In the genomic region with DNA sequence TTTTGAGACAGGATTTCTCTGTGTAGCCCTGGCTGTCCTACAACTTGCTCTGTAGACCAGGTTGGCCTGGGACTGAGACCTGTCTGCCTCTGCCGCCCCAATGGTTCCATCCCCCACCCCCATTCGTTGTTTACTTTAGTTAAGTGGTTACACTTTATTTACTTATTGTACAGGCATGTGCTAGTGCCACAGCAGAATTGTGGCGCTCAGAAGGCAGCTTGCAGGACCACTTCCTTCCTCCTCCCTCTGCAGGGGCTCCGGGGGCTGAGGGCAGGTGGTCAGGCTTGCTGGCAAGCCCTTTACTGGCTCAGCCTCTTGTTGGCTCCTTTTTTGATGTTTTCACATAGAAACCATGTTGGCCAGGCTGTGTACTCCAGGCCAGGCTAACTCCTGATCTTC, we compare ENCODE assay signal across 12 mouse cellular contexts. TPM values are rescaled to one million over a fixed set of nuclear protein-coding genes. Genes with fewer than 3 reads are reported as not detected.
DNase-seq lines count a peak whose midpoint lies in the region; ATAC-seq lines count a peak whose summit lies in the region.
"Had no signal": no experiment of that assay in that cellular context is flagged by ENCODE, and none has a peak within 500 bp of the region (broad histone marks: within the 10 kb centered on the region; RNA-seq: fewer than 3 reads in every experiment).

No protein-coding gene starts in this region.

- peaks cover 44% of the 10 kb centered on the region for H3K27me3 ChIP-seq in heart, embryonic 14.5 days (ENCODE audit: control insufficient read depth, insufficient read depth, low read length)
- H3K27me3 ChIP-seq in megakaryocyte, embryonic 14.5 days (replicated peaks) = peaks cover 56% of the 10 kb centered on the region
- peaks cover 15% of the 10 kb centered on the region for H3K27me3 ChIP-seq in intestine, embryonic 15.5 days (replicated peaks)
- H3K27me3 ChIP-seq in forebrain, embryonic 16.5 days (replicated peaks; ENCODE audit: control insufficient read depth, insufficient read depth, low read length) = peaks cover 35% of the 10 kb centered on the region

- no peak for ATAC-seq in heart, embryonic 14.5 days (ENCODE audit: insufficient number of reproducible peaks, insufficient read depth, low FRiP score, low read depth)
- no peak for ATAC-seq in megakaryocyte, adult 5-6 weeks (ENCODE audit: poor library complexity, severe bottlenecking)
- no peak for ATAC-seq in intestine, embryonic 15.5 days
- no peak for ATAC-seq in forebrain, embryonic 16.5 days

- DNase-seq in heart, postnatal 10 days = no peak
- DNase-seq in thymus, postnatal 14 days = peak; percentile 49
- DNase-seq in right cerebral cortex, postnatal 4 days = no peak
- DNase-seq: cerebellum, adult 9-10 months; kidney, adult 11 months had no signal

- H3K4me1 ChIP-seq in heart, embryonic 14.5 days (ENCODE audit: control insufficient read depth in 2 of 2, insufficient read depth in 2 of 2, low read length in 2 of 2) = peaks cover 10 to 15% of the 10 kb centered on the region in 2 experiments; a peak in 3 of 4 replicates
- H3K4me1 ChIP-seq in megakaryocyte, embryonic 14.5 days = peaks cover 54% of the 10 kb centered on the region
- H3K4me1 ChIP-seq in intestine, embryonic 15.5 days (replicated peaks) = peaks cover 23% of the 10 kb centered on the region
- H3K4me1 ChIP-seq in forebrain, embryonic 16.5 days (replicated peaks; ENCODE audit: control insufficient read depth, insufficient read depth, low read length) = peaks cover 5% of the 10 kb centered on the region; the same call in 1 of the 2 replicates

- peak overlapping the region; percentile 72 for H3K4me2 ChIP-seq in heart, embryonic 14.5 days (ENCODE audit: low read length)
- H3K4me2 ChIP-seq in intestine, embryonic 15.5 days (replicated peaks) = peak overlapping the region; percentile 83
- H3K4me2 ChIP-seq in forebrain, embryonic 16.5 days (ENCODE audit: low read length) = no peak overlapping the region
- H3K4me2 ChIP-seq: neural tube, embryonic 13.5 days had no signal

- 32% methylated on average over 4 of the region's 4 CpGs for WGBS in heart, embryonic 14.5 days
- WGBS in intestine, embryonic 15.5 days = 34% methylated on average over 4 of the region's 4 CpGs
- 43% methylated on average over 4 of the region's 4 CpGs for WGBS in forebrain, embryonic 16.5 days

- no peak overlapping the region for H3K9ac ChIP-seq in heart, embryonic 14.5 days (ENCODE audit: low read length)
- no peak overlapping the region for H3K9ac ChIP-seq in intestine, embryonic 15.5 days
- no peak overlapping the region for H3K9ac ChIP-seq in forebrain, embryonic 16.5 days (replicated peaks; ENCODE audit: low read depth, low read length)
- H3K9ac ChIP-seq: neural tube, embryonic 13.5 days had no signal

- peak overlapping the region in 1 of 2 experiments; percentile 42; a peak in 2 of 4 replicates for H3K4me3 ChIP-seq in heart, embryonic 14.5 days (ENCODE audit: control insufficient read depth in 1 of 2, insufficient read depth in 1 of 2, low read depth in 1 of 2, low read length in 2 of 2)
- peak overlapping the region; percentile 93 for H3K4me3 ChIP-seq in megakaryocyte, embryonic 14.5 days (replicated peaks)
- peak overlapping the region; percentile 44; the same call in 1 of the 2 replicates for H3K4me3 ChIP-seq in intestine, embryonic 15.5 days (replicated peaks)
- no peak overlapping the region for H3K4me3 ChIP-seq in forebrain, embryonic 16.5 days (replicated peaks; ENCODE audit: low read length)

- H3K27ac ChIP-seq in heart, embryonic 14.5 days (replicated peaks in 1 of 2; ENCODE audit: control insufficient read depth in 1 of 2, insufficient read depth in 1 of 2, low read depth in 2 of 2, low read length in 2 of 2) = no peak overlapping the region
- no peak overlapping the region for H3K27ac ChIP-seq in intestine, embryonic 15.5 days
- no peak overlapping the region for H3K27ac ChIP-seq in forebrain, embryonic 16.5 days (ENCODE audit: low read length)
- H3K27ac ChIP-seq: neural tube, embryonic 13.5 days had no signal

- intact Hi-C loops in heart, postnatal 10 days (cut with DNase I) = no loop called here

- H3K36me3 ChIP-seq in heart, embryonic 14.5 days (ENCODE audit: control insufficient read depth, insufficient read depth, low read length) = no peaks in the 10 kb centered on the region; the same call in 1 of the 2 replicates
- H3K36me3 ChIP-seq in megakaryocyte, embryonic 14.5 days (replicated peaks; ENCODE audit: low read length) = peaks cover 16% of the 10 kb centered on the region
- no peaks in the 10 kb centered on the region for H3K36me3 ChIP-seq in intestine, embryonic 15.5 days
- H3K36me3 ChIP-seq in forebrain, embryonic 16.5 days (ENCODE audit: control insufficient read depth, insufficient read depth) = no peaks in the 10 kb centered on the region
- H3K36me3 ChIP-seq: neural tube, embryonic 13.5 days had no signal

- H3K9me3 ChIP-seq in heart, embryonic 14.5 days (ENCODE audit: control insufficient read depth, low read length) = no peaks in the 10 kb centered on the region
- H3K9me3 ChIP-seq in megakaryocyte, embryonic 14.5 days = no peaks in the 10 kb centered on the region
- no peaks in the 10 kb centered on the region for H3K9me3 ChIP-seq in intestine, embryonic 15.5 days
- H3K9me3 ChIP-seq in forebrain, embryonic 16.5 days (ENCODE audit: control insufficient read depth, low read length) = no peaks in the 10 kb centered on the region
- H3K9me3 ChIP-seq: neural tube, embryonic 13.5 days had no signal

RNA-seq across cellular contexts. Expression of a gene that starts 1.4 kb away (rescaled TPM):
- polyA plus RNA-seq in heart, embryonic 14.5 days (2014; fragmentation: Nextera tagmentation; extraction: Ambion mirVana) = 13.9 and 14.4 TPM in 2 replicates
- total RNA-seq in heart, postnatal 10 days (2021) = 1 to 10 TPM; 8.9 to 9.5 TPM
- 8.8 and 10.8 TPM in 2 replicates for polyA plus RNA-seq in megakaryocyte, embryonic 14.5 days (2012; ENCODE audit: insufficient read depth, low replicate concordance)
- 9.6 and 15.3 TPM in 2 replicates for total RNA-seq in megakaryocyte, adult 5-6 weeks (2015)
- 19.5 and 20.5 TPM in 2 replicates for total RNA-seq in megakaryocyte, adult 5-6 weeks (2017)
- polyA plus RNA-seq in intestine, embryonic 15.5 days (2015; fragmentation: Nextera tagmentation; extraction: Ambion mirVana) = 12.6 and 12.8 TPM in 2 replicates
- 3.3 and 4.5 TPM in 2 replicates for polyA plus RNA-seq in forebrain, embryonic 16.5 days (2015; fragmentation: Nextera tagmentation; extraction: Ambion mirVana)

RNA-seq across cellular contexts. Expression of a gene that starts 12.0 kb away (rescaled TPM):
- 1.3 and 1.9 TPM in 2 replicates for polyA plus RNA-seq in heart, embryonic 14.5 days (2014; fragmentation: Nextera tagmentation; extraction: Ambion mirVana)
- total RNA-seq in heart, postnatal 10 days (2021) = under 1 TPM; 0.53 to 0.79 TPM
- polyA plus RNA-seq in megakaryocyte, embryonic 14.5 days (2012; ENCODE audit: insufficient read depth, low replicate concordance) = 5.3 and 7.9 TPM in 2 replicates
- 0.91 and 1.1 TPM in 2 replicates for total RNA-seq in megakaryocyte, adult 5-6 weeks (2015)
- 0.44 and 2.4 TPM in 2 replicates for total RNA-seq in megakaryocyte, adult 5-6 weeks (2017)
- 2.9 and 3.0 TPM in 2 replicates for polyA plus RNA-seq in intestine, embryonic 15.5 days (2015; fragmentation: Nextera tagmentation; extraction: Ambion mirVana)
- polyA plus RNA-seq in forebrain, embryonic 16.5 days (2015; fragmentation: Nextera tagmentation; extraction: Ambion mirVana) = not detected in 2 replicates

RNA-seq across cellular contexts. Expression of a gene that starts 14.6 kb away (rescaled TPM):
- 151 and 160 TPM in 2 replicates for polyA plus RNA-seq in heart, embryonic 14.5 days (2014; fragmentation: Nextera tagmentation; extraction: Ambion mirVana)
- 100 to 1,000 TPM; 103 to 104 TPM for total RNA-seq in heart, postnatal 10 days (2021)
- polyA plus RNA-seq in megakaryocyte, embryonic 14.5 days (2012; ENCODE audit: insufficient read depth, low replicate concordance) = 62.4 and 63.4 TPM in 2 replicates
- 47.3 and 63.6 TPM in 2 replicates for total RNA-seq in megakaryocyte, adult 5-6 weeks (2015)
- 44.5 and 50.3 TPM in 2 replicates for total RNA-seq in megakaryocyte, adult 5-6 weeks (2017)
- polyA plus RNA-seq in intestine, embryonic 15.5 days (2015; fragmentation: Nextera tagmentation; extraction: Ambion mirVana) = 145 and 159 TPM in 2 replicates
- 109 and 113 TPM in 2 replicates for polyA plus RNA-seq in forebrain, embryonic 16.5 days (2015; fragmentation: Nextera tagmentation; extraction: Ambion mirVana)

RNA-seq across cellular contexts. Expression of a gene that starts 14.7 kb away (rescaled TPM):
- polyA plus RNA-seq in heart, embryonic 14.5 days (2014; fragmentation: Nextera tagmentation; extraction: Ambion mirVana) = 0.08 TPM in 1 of 2 replicates, not detected in the other
- under 1 TPM; 0.10 to 0.12 TPM for total RNA-seq in heart, postnatal 10 days (2021)
- polyA plus RNA-seq in megakaryocyte, embryonic 14.5 days (2012; ENCODE audit: insufficient read depth, low replicate concordance) = 3.0 and 9.9 TPM in 2 replicates
- total RNA-seq in megakaryocyte, adult 5-6 weeks (2015) = not detected in 2 replicates
- total RNA-seq in megakaryocyte, adult 5-6 weeks (2017) = not detected in 2 replicates
- polyA plus RNA-seq in intestine, embryonic 15.5 days (2015; fragmentation: Nextera tagmentation; extraction: Ambion mirVana) = 0.06 and 0.16 TPM in 2 replicates
- polyA plus RNA-seq in forebrain, embryonic 16.5 days (2015; fragmentation: Nextera tagmentation; extraction: Ambion mirVana) = 2.3 and 2.4 TPM in 2 replicates
- polyA plus RNA-seq: forebrain, embryonic 11.5 days had no signal

RNA-seq across cellular contexts. Expression of a gene that starts 40.6 kb away (rescaled TPM):
- polyA plus RNA-seq in heart, embryonic 14.5 days (2014; fragmentation: Nextera tagmentation; extraction: Ambion mirVana) = 20.1 and 21.5 TPM in 2 replicates
- total RNA-seq in heart, postnatal 10 days (2021) = 10 to 100 TPM; 10.2 to 11.0 TPM
- 4.0 and 8.4 TPM in 2 replicates for polyA plus RNA-seq in megakaryocyte, embryonic 14.5 days (2012; ENCODE audit: insufficient read depth, low replicate concordance)
- total RNA-seq in megakaryocyte, adult 5-6 weeks (2015) = 7.5 and 8.9 TPM in 2 replicates
- 2.8 and 3.0 TPM in 2 replicates for total RNA-seq in megakaryocyte, adult 5-6 weeks (2017)
- 29.2 and 30.4 TPM in 2 replicates for polyA plus RNA-seq in intestine, embryonic 15.5 days (2015; fragmentation: Nextera tagmentation; extraction: Ambion mirVana)
- 7.5 and 7.7 TPM in 2 replicates for polyA plus RNA-seq in forebrain, embryonic 16.5 days (2015; fragmentation: Nextera tagmentation; extraction: Ambion mirVana)
